Mouse (Mus musculus): ENCODE data around the gene Hspd1.

Hspd1 gene

DNA sequence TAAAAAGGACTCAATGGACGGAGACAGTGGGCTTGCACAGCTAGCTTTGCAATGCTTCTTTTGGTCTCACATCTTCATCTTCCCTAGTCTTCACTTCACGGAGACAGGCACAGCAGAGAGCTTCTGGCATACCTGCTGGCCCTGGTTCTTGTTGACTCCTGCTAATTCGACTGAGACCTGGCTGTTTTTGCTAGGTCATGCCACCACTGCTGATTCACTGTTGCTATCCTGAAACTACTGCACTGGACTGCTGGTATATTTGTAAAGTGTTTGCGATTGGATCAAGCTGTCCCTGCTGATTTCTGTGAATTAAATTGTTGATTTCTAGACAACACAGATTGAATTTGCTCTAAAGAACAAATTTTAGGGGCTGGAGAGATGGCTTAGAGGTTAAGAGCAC is 46.4 kb downstream of the Hspd1 start:
- DNase-seq (ENCODE audit: low spot score), result no peak

DNA sequence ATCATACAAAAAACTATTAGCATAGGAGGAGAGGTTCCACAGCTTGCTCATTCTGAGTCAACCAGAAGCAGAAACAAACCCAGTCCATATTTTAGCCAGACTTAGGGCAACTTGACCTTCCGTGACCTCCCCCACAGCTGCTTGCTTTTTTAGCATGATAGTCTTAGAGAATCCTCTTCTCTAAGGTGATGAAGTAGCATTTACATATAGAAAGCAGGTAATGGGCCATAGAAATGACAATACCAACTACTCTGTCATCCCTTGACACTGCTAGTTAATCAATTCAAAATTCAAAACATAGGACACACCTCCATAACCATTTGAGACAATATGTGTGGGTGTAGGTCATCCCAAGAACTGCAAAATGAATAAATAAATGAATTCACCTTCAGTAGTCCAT is 48.1 kb downstream of the Hspd1 start:
- DNase-seq (ENCODE audit: low spot score), result no peak

DNA sequence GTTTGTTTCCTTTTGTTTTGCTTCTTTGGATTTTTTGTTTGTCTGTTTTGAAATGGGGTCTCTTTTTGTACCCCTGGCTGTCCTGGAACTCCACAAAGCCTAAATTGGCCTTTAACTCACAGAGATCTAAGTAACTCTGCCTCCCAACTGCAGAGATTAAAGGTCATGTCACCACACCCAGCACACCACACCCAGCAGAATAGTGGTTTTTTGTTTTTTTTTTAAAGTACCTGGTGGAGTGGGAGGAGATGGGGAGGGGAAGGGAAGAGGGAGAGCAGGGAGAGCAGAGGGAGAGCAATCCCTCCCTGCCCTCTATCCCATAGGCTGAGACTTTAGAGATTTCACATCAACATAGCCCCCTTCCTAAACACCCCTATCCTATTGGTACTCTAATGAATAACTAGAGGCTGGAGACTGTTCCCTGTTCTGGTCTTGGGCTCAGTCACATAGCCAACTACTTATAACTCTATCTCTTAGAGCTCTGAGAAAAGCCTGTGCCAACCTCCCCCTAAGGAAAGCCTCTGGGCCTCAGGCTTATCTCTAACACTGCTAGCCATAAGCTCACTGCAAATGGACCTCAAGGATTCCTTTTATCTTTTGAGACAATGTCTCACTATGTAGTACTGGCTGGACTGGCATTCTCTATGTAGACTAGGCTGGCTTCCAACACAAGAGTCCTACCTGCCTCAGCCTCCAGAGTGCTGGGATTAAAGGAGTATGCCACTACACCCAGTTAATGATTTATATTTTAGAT is 56.8 kb downstream of the Hspd1 start:
- DNase-seq (ENCODE audit: low spot score), result no peak

DNA sequence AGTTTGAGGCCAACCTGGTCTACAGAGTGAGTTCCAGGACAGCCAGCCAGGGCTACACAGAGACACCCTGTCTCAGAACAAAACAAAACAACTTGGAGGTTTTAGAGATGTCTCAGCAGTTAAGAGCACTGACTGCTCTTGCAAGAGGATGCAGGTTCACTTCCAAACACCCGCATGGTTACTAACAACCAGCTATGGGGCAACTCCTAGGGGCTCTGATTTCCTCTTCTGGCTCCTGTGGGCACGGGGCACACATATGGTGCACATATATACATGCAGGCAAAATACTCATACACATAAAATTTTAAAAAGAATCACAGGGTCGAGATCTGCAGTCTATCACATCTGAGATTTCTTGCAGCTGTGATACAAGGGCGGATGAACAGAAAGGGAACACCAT is 58.6 kb downstream of the Hspd1 start:
- DNase-seq (ENCODE audit: low spot score), result no peak

DNA sequence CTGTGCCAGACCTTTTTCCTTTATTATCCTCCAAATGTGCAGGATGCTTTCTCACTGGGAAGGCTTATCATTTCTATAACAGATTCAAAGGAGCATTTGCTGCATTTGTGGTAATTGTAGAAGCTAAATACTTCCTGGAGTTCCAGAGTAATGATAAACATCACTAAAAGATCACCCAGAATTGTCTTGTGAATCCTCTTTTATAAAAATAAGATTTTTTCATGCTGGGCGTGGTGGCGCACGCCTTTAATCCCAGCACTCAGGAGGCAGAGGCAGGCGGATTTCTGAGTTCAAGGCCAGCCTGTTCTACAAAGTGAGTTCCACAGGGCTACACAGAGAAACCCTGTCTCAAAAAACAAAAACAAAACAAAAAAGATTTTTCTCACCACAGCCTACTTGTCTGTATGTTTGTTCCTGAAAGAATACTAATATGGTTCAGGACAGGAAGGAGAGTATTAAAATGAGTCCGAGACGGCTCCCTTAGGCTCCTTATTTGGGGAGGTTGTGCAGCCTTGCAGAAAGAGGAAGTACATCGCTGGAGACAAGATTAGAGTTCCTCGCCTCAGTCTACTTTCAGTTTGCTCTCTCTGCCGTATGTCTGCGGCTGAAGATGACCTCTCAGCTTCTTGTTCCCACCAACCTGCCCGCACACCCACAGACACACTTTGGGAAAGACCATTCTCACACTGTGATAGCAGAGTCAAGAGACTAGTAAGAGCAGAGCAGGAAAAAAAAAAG is 59.4 kb downstream of the Hspd1 start:
- DNase-seq (ENCODE audit: low spot score), result no peak

DNA sequence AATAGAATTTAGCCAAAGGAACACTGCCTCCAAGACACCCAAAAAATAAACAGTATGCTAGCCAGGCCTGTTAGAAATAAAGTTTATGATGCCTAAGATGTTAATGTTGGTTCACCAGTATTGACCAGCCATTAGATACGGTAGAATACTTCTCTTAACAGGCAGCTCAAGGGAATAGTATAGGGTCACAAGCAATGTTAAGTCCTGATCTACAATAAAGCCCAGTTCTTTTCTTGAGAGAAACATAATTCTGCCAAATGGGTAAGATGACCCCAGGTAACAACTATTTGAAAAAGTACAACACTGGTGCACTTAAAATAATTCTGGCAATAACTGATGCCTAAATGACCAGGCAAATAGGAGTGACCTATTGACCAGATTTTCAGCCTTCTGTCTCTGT is 60.1 kb downstream of the Hspd1 start:
- DNase-seq (ENCODE audit: low spot score), result no peak
